Mouse (Mus musculus): ENCODE measurements around the gene Zfp143. TPM values are rescaled to one million over a fixed set of nuclear protein-coding genes. Genes with fewer than 3 reads are reported as not detected.

Gene Zfp143
- polyA plus RNA-seq, 1 experiment, result 6.4 TPM

DNA sequence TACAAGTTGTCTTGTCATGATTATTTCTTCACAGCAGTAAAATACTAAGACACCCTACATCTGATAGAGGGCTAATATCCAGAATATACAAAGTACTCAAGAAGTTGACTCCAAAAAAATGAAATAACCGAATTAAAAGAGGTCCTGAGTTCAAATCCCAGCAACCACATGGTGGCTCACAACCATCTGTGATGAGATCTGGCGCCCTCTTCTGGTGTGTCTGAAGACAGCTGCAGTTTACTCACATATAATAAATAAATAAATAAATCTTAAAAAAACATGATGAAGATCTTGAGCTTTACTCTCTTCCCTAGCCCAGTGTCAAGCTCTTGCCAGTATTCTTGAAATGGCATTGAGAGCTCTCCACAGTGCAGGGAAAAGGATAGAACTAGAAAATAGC, 77.5 kb downstream of the Zfp143 start:
- no peak overlapping the region for H3K4me3 ChIP-seq
- H3K27me3 ChIP-seq (ENCODE audit: control insufficient read depth, insufficient read depth, insufficient read length), result no peaks in the 10 kb centered on the region
- H3ac ChIP-seq (ENCODE audit: control insufficient read depth, insufficient read length), result no peak overlapping the region
- TF ChIP-seq POLR2A (IDR thresholded peaks at IDR 0.05; ENCODE audit: insufficient read length, low read depth), result no peak
- no peak for TF ChIP-seq MYOD1 (IDR thresholded peaks at IDR 0.05; ENCODE audit: control insufficient read depth in 1 of 3, insufficient read length in 2 of 3, low read depth in 2 of 3)
- no peak overlapping the region for H3K4me2 ChIP-seq (ENCODE audit: low read depth)
- H3K36me3 ChIP-seq (ENCODE audit: control insufficient read depth, insufficient read depth), result peaks cover 35% of the 10 kb centered on the region
- H3K79me2 ChIP-seq (ENCODE audit: control insufficient read depth, insufficient read depth), result peaks cover 3% of the 10 kb centered on the region

DNA sequence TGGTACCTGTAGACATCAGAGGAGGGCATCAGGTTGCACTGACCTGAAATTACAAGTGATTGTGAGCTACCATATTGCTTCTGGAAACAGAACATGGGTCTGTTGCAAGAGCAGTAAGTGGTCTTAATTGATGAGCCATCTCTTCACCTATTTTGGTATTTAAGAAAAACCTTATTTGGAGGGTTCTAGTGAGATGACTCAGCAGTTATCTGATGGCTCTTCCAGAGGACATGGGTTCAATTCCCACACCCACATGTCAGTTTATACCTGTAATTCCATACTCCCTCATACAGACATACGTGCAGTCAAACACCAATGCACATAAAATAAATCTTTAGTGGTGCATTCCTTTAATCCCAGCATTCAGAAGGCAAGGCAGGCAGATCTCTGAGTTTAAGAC, 82.8 kb downstream of the Zfp143 start:
- Histone ChIP-seq H3K4me2 (ENCODE audit: low read depth) (no peak overlapping the region), H3ac (ENCODE audit: control insufficient read depth, insufficient read length) (no peak overlapping the region), H3K27me3 (ENCODE audit: control insufficient read depth, insufficient read depth, insufficient read length) (no peaks in the 10 kb centered on the region), H3K79me2 (ENCODE audit: control insufficient read depth, insufficient read depth) (no peaks in the 10 kb centered on the region), H3K36me3 (ENCODE audit: control insufficient read depth, insufficient read depth) (peaks cover 31% of the 10 kb centered on the region), H3K4me3 (no peak overlapping the region)
- no peak for TF ChIP-seq TCF3 (IDR thresholded peaks at IDR 0.05; ENCODE audit: insufficient read length, low read depth)

Other genes with a start within 250 kb of the Zfp143 start
- not detected for gene Scube2, start 195.5 kb upstream of the Zfp143 start, polyA plus RNA-seq (2012; fragmentation: generic; extraction: Trizol)
- gene Dennd5a, start 100.7 kb upstream of the Zfp143 start, polyA plus RNA-seq (2012; fragmentation: generic; extraction: Trizol), result 54.0 TPM
- gene Tmem41b, start 74.3 kb upstream of the Zfp143 start, polyA plus RNA-seq (2012; fragmentation: generic; extraction: Trizol), result 32.2 TPM
- gene Ipo7, start 42.9 kb upstream of the Zfp143 start, polyA plus RNA-seq (2012; fragmentation: generic; extraction: Trizol), result 28.3 TPM
- 4.6 TPM for gene Wee1, start 60.8 kb downstream of the Zfp143 start, polyA plus RNA-seq (2012; fragmentation: generic; extraction: Trizol)
- 11.4 TPM for gene Swap70, start 160.5 kb downstream of the Zfp143 start, polyA plus RNA-seq (2012; fragmentation: generic; extraction: Trizol)

All from myocyte (in vitro differentiated cells).